In the genomic region with DNA sequence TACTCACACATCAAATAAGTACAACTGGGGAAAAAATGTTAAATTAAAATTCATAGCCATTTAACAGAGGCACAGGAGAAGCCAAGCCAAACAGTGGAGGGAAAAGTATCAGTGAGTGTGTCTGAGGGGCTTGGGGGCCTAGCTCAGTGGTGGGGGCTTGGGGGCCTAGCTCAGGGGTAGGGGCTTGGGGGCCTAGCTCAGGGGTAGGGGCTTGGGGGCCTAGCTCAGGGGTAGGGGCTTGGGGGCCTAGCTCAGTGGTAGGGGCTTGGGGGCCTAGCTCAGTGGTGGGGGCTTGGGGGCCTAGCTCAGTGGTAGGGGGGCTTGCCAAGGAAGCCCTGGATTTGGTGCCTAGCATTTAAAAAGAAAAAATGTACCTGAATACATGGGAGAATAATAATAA, we compare ENCODE assay signal across 8 mouse cellular contexts.
DNase-seq lines count a peak whose midpoint lies in the region; ATAC-seq and TF ChIP-seq lines count a peak whose summit lies in the region.
"Not testable (repeated sequence)": the region's sequence is repeated elsewhere in the genome, so short reads cannot be mapped to it uniquely, and the experiment has no call there.

No protein-coding gene starts in this region.

- not testable (repeated sequence) for TF ChIP-seq EP300 in liver, embryonic 14.5 days (IDR thresholded peaks at IDR 0.05; ENCODE audit: low read depth); stomach, postnatal 0 days (optimal IDR thresholded peaks at IDR 0.05)

- ATAC-seq in erythroid progenitor cell, adult 5-6 weeks (replicated peaks; ENCODE audit: low FRiP score, poor library complexity, severe bottlenecking), result peak; percentile 84
- peak; percentile 85 for ATAC-seq in hindbrain, embryonic 14.5 days (ENCODE audit: low FRiP score)
- ATAC-seq in kidney, postnatal 0 days (replicated peaks; ENCODE audit: low FRiP score, low read depth), result peak; percentile 69
- ATAC-seq in liver, embryonic 14.5 days (ENCODE audit: insufficient read depth), result peak; percentile 53; the same call in 1 of the 2 replicates
- ATAC-seq in megakaryocyte-erythroid progenitor cell, adult 5-6 weeks (replicated peaks; ENCODE audit: low FRiP score, low TSS enrichment, poor library complexity, severe bottlenecking), result peak; percentile 39; the same call in 1 of the 2 replicates
- peak; percentile 83 for ATAC-seq in neural tube, embryonic 11.5 days (ENCODE audit: insufficient read depth, low FRiP score, low TSS enrichment)
- ATAC-seq in stomach, postnatal 0 days (ENCODE audit: low FRiP score, low TSS enrichment), result 0 out of 2 replicates have a peak, but pooled peaks have one; percentile 67

- not testable (repeated sequence) for H3K27me3 ChIP-seq in heart, embryonic 10.5 days (ENCODE audit: insufficient read depth, poor library complexity, severe bottlenecking); hindbrain, embryonic 14.5 days (ENCODE audit: control insufficient read depth, insufficient read depth, low read length); kidney, postnatal 0 days (ENCODE audit: insufficient read depth, low read length); liver, embryonic 14.5 days (ENCODE audit: control insufficient read depth, insufficient read depth, low read length); neural tube, embryonic 11.5 days (ENCODE audit: control insufficient read depth, insufficient read depth, low read length); stomach, postnatal 0 days (ENCODE audit: control insufficient read depth, insufficient read depth, low read length)

- not testable (repeated sequence) for H3K27ac ChIP-seq in heart, embryonic 10.5 days; hindbrain, embryonic 14.5 days; kidney, postnatal 0 days; liver, embryonic 14.5 days; neural tube, embryonic 11.5 days (ENCODE audit: low read depth, low read length); stomach, postnatal 0 days (replicated peaks)

- not testable (repeated sequence) for H3K9me3 ChIP-seq in heart, embryonic 10.5 days; hindbrain, embryonic 14.5 days (ENCODE audit: control insufficient read depth, low read length); kidney, postnatal 0 days (replicated peaks; ENCODE audit: low read length); liver, embryonic 14.5 days (ENCODE audit: control insufficient read depth, low read length); neural tube, embryonic 11.5 days (ENCODE audit: control insufficient read depth, low read length); stomach, postnatal 0 days (ENCODE audit: control insufficient read depth, low read length)

- not testable (repeated sequence) for H3K9ac ChIP-seq in hindbrain, embryonic 14.5 days; kidney, postnatal 0 days (ENCODE audit: low read depth, low read length); liver, embryonic 14.5 days (replicated peaks); neural tube, embryonic 11.5 days (ENCODE audit: low read length); stomach, postnatal 0 days (ENCODE audit: low read length)

- not testable (repeated sequence) for H3K4me3 ChIP-seq in heart, embryonic 10.5 days; hindbrain, embryonic 14.5 days (replicated peaks; ENCODE audit: low read length); kidney, postnatal 0 days (replicated peaks; ENCODE audit: low read depth, low read length); liver, embryonic 14.5 days (ENCODE audit: insufficient read depth in 1 of 2, low read depth in 2 of 2, low read length in 2 of 2); neural tube, embryonic 11.5 days (ENCODE audit: low read depth, low read length); stomach, postnatal 0 days (ENCODE audit: low read depth, low read length)

- peaks cover 43% of the 10 kb centered on the region for H3K4me1 ChIP-seq in heart, embryonic 10.5 days
- H3K4me1 ChIP-seq in hindbrain, embryonic 14.5 days (replicated peaks; ENCODE audit: control insufficient read depth, insufficient read depth, low read length), result peaks cover 37% of the 10 kb centered on the region
- H3K4me1 ChIP-seq in kidney, postnatal 0 days (replicated peaks; ENCODE audit: insufficient read depth, low read length), result peaks cover 11% of the 10 kb centered on the region
- peaks cover 0 to 16% of the 10 kb centered on the region in 2 experiments; a peak in 2 of 4 replicates for H3K4me1 ChIP-seq in liver, embryonic 14.5 days (replicated peaks; ENCODE audit: control insufficient read depth in 2 of 2, insufficient read depth in 2 of 2, low read length in 1 of 2)
- peaks cover 14% of the 10 kb centered on the region for H3K4me1 ChIP-seq in neural tube, embryonic 11.5 days (ENCODE audit: control insufficient read depth, insufficient read depth, low read length)
- not testable (repeated sequence) for H3K4me1 ChIP-seq in stomach, postnatal 0 days (replicated peaks; ENCODE audit: control insufficient read depth, insufficient read depth)

- H3K36me3 ChIP-seq in heart, embryonic 10.5 days; hindbrain, embryonic 14.5 days (replicated peaks; ENCODE audit: control insufficient read depth, insufficient read depth); kidney, postnatal 0 days (ENCODE audit: insufficient read depth, low read length); liver, embryonic 14.5 days (replicated peaks; ENCODE audit: control insufficient read depth, insufficient read depth, low read depth); neural tube, embryonic 11.5 days (ENCODE audit: control insufficient read depth, insufficient read depth, low read length); stomach, postnatal 0 days (ENCODE audit: control insufficient read depth, insufficient read depth, low read length): not testable (repeated sequence)

- not testable (repeated sequence) for H3K4me2 ChIP-seq in hindbrain, embryonic 14.5 days (replicated peaks); kidney, postnatal 0 days (ENCODE audit: low read length); liver, embryonic 14.5 days (ENCODE audit: low read depth); neural tube, embryonic 11.5 days (ENCODE audit: low read depth); stomach, postnatal 0 days (replicated peaks; ENCODE audit: low read depth)

- peak; percentile 82 for DNase-seq in heart, embryonic 10.5 days (ENCODE audit: low spot score)
- not testable (repeated sequence) for DNase-seq in hindbrain, embryonic 14.5 days (ENCODE audit: low spot score); kidney, postnatal 0 days (ENCODE audit: low spot score); liver, embryonic 14.5 days (ENCODE audit: low read depth in 3 of 3, low spot score in 3 of 3); neural tube, embryonic 11.5 days (ENCODE audit: low spot score); stomach, postnatal 0 days (ENCODE audit: low spot score)

- TF ChIP-seq CTCF in kidney, postnatal 0 days (IDR thresholded peaks at IDR 0.05; ENCODE audit: low read depth); liver, embryonic 14.5 days (IDR thresholded peaks at IDR 0.05; ENCODE audit: low read depth); stomach, postnatal 0 days (IDR thresholded peaks at IDR 0.05; ENCODE audit: low read depth): not testable (repeated sequence)
